Mouse (Mus musculus): ENCODE measurements at regions not wholly inside any gene's neighbourhood (a gene's known extent, or its start where the extent isn't known, plus 50 kb on each side); places are given as distances from the start of the nearest gene placed in this dataset.

DNA sequence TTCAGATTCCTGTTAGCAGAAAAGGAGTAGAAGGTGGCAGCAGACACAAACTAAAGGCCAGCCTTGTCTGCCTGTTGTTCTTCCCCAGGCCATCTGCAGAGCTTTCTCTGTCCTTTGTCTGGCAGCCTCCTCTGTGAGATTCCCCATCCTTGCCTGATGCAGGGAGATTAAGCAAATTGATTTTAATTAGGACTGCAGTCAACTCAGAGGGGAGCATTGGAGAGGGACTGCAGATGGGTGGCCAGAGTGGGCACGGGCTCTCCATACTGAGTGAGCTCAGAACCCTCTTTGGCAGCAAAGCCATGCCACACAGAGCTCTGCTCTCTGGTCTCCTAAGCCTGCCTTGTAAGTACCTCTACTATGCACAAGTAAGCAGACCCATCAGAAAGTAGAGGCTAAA, 158.5 kb downstream of the Maf start:
- no peak for DNase-seq

DNA sequence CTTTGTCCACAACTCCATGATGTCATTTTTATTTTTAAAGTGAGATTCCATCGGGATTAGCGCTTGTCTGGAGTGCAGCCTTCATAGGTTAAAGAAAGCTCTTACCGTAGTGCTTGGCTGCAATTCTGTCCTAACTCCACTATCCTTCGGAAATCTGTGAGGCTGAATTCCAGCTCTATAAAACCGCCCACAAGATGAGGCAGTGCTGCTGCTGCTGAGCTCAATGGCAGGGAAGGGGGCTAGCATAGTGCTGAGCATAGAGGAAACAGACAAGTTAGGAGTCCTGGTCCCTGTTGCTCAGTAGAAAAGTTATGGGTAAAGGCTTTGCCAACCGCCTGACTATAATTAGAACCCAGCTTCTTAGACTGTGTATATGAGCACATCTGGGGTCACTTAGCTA, 163.5 kb downstream of the Maf start:
- no peak for DNase-seq

- no peak for DNase-seq
Observed at GRCm38 (mm10) chr8:115542935-115543334, 164.7 kb downstream of the Maf start.

DNA sequence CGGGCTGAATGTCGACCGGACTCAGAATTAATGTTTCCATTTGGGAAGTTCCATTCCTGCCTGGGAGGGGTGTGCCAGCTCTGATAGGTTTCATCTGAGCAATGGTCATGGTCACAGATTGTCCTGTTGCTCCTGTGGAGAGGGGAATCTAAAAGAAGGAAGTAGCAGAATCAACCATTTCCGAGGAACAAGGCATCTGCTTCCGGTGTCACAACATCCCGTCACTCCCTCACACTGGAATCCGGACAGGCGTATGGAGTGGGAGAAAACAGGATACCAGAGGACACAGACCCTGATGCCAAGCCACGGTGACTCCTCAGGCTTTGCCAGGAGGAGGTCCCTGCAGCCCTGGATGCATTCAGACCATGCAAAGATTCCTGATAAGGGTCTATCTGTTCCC, 168.0 kb downstream of the Maf start:
- no peak for DNase-seq

GRCm38 (mm10) chr8:115538236-115538635, 169.4 kb downstream of the Maf start:
- DNase-seq = no peak

DNA sequence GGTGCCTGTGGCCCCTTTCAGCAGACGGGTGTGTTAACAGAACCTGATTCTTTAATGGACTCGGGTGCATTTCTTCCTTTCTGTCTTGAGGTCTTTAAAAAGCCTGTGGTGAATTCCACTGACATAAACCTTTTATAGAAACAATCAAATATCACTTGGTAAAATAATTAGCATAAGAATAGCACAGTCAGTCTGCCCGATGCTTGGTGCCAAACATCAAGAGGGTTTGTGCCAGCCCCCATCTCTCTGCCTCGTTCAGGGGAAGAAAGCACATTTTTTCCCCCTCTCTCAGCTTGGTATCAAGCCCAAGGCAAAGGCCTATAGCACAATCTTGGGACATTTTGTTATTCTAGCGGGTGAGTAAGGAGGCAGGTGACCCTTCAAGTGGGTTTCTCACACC, 169.8 kb downstream of the Maf start:
- DNase-seq = no peak

GRCm38 (mm10) chr8:115536554-115537346, 170.8 kb downstream of the Maf start:
- DNase-seq = no peak

GRCm38 (mm10) chr8:115536001-115536400, 171.6 kb downstream of the Maf start:
- DNase-seq = no peak

- DNase-seq = no peak
Observed at GRCm38 (mm10) chr8:115534030-115534429, 173.6 kb downstream of the Maf start.

DNA sequence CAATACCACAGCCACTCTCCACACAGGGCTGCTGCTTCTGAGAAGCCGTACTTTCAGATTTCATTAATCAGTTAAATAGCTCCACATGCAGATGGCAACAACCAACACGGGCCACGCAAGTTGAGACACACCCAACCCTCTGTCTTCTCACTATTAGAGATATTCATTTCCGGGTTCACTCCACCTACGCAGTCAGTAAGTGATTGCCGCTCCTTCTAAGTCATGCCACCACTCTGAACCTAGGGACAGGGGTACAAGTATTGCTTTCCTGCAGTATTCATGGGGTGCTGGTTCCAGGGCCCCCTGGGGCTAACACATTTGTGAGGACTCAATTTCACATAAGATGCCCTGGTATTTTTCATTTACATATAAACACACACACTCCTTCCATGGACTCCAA, 176.3 kb downstream of the Maf start:
- DNase-seq = no peak

DNA sequence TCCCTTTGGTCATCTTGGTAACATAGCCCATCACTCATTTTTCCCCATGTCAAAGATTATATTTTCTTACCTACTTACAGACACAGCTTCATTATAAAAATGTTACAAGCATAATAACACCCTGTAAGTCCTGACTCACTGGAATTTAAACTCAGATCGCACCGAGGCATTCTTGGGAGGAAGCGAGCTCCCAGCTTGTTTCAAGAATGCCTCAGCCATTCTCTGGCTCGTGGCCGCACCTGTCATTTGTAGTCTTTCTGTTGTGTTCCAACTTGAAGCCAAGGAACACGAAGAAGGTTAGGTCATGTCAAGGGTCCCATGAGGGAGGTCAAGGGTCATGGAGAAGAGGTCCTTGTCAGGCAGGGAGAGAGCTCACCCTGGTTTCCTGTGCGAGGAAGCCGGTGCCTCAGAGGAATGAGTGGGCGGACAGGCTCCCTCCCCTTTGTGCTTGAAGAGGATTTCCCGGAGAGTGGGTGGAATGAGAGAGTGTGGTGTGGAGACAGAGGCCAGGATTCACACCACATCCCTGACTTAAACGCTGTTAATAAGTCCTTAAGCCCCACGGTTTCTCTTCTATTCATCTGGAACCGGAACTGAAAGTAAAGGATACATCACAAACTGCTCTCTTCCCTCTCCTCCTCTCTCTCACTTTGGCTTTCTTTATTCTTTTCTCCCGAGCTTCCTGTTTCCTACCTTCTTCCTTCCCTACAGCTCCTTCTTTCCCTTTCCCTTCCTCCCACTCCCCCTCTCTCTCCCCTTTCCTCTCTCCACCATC, 177.8 kb downstream of the Maf start:
- DNase-seq = peak; percentile 46

DNA sequence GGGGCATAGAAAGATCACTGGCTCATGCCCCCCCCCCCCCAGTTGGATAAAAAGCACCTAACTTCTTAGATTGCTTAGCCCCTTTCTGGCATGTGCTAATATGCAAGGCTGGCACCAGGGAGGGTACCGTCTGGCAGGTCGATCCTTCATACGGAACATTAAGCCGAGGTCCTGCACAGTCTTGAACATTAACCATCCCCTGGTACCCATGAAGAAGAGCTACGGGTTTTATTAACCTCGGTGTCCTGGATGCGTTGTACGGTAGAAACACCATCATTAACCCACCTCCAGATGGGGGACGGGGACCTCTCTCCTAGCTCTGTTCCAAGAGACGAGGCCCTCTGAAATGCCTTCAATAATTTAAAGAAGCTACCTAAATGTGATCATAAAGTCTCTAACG, 178.7 kb downstream of the Maf start:
- DNase-seq = no peak

DNA sequence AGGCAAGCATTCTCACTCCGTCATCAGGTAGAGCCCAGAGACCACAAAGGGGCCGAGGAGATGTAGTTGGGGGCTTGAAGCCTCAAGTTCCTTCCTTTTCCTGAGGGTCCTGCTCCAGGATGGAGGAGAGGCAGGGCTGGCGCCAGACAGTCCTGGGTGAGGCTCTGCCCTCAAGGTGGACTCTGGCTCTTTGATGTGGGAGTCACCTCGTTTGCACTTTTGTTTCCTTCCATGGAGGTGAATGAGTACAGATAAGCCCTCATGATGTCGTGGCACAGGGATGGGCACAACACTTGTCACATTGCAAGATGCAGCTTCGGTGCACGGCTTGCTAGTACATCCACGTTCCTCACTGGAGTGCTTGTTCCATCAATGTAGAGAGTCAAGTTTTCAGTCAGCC, 182.4 kb downstream of the Maf start:
- no peak for DNase-seq

- DNase-seq = peak; percentile 23
Observed at GRCm38 (mm10) chr8:115524713-115525112, 182.9 kb downstream of the Maf start.

DNA sequence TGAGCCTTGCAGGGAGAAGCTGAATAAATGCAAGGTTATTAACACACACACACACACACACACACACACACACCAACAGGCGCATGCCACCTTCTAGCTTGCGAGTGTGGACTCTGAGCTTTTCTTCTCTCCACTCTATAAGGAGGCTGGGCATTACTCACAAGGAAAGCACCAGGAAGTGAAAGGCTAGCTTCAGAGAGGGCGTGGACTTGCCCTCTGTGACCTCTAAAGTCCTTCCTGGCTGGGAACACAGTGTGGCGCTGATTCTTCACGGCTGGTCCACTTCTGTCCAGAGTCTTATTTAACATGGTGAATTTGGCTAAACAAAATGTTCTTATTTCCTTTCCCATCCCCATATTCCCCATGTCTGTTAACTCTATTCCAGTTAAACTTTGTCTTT, 185.1 kb downstream of the Maf start:
- DNase-seq = no peak

- DNase-seq = no peak
Observed at GRCm38 (mm10) chr8:115515647-115516046, 191.9 kb downstream of the Maf start.

- DNase-seq = no peak
Observed at GRCm38 (mm10) chr8:115514485-115514884, 193.1 kb downstream of the Maf start.

DNA sequence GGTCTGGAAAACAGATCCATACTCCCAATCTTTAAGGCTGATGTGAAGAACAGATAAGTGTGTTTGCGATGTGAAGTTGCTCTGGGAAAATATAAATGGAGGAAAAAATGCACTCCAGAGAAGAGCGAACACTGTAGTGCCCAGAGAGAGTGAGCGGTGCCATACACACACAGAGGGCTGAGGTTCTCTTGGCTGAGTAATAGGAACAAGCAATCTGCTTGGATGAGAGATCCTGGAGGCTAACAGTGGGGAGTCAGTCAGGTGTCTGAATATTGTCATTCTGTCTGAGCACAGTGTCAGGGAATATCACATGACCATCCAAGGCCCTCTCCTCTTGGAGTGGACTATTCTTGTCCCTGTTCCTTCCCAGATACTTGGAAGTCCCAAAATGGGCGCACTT, 200.4 kb downstream of the Maf start:
- DNase-seq = no peak

DNA sequence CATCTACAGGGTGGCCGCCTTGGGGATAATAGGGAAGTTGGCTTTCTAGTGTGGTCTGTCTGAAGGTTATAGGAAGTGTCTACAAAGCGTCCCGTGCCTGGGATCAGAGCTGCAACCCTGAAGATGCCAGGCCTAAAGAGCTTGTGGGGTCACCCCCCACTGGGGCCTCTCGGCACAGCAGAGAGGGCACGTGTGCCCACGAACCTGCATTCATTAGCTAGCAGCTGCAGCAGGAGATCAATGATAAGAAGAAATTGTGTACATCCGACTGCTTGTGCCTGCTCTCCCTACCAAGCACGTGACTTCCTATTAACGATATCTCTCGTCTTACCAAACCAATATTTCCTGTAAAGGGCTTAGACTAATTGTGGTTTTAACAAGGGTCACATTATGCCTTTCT, 200.9 kb downstream of the Maf start:
- DNase-seq = no peak

- no peak for DNase-seq
Observed at GRCm38 (mm10) chr8:115496016-115496415, 211.6 kb downstream of the Maf start.

GRCm38 (mm10) chr8:115494353-115494752, 213.2 kb downstream of the Maf start:
- DNase-seq = no peak

DNA sequence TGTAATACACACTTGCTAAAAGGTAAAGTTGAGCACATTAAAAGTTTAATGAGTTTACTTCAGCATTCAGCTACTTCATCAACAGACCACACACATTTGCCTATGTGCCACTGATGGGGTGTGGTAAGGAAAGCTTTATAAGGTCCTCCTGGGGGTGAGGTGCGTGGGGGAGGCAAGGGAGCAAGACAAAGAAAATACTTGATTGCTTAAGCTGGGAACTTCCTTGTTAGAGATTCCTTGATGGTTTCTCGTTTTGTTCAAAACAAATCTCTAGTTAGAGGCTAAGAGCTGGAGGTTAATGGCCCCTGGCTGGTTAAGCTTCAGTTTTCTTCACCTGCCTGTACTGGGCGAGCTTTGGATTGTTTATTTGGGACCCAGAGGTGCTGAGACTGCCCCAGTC, 220.7 kb downstream of the Maf start:
- no peak for DNase-seq

DNA sequence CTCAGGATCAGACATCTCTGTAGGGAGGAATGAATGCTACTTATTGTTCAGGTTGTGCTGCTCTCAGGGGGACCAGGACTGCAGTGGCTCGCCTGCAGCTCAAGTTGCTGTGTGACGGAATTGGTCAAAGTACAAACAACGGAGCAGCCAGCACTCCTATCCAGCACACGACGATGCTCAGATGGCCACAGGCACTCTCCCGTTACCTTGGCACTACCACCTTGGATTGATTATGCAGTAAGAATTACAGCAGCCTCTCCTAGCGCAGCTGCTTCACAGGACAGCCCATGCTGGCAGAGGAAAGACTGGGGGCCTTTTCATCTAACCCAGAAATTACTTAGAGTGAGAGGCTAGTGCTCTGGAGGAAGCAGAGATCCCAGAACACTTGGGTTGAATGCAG, 226.5 kb downstream of the Maf start:
- no peak for DNase-seq
